Mouse (Mus musculus) heart, postnatal 10 days (tissue): ENCODE data around the gene Vasn. TPM values are rescaled to one million over a fixed set of nuclear protein-coding genes. Genes with fewer than 3 reads are reported as not detected.
A peak's percentile ranks its signal among the peaks of the same experiment; 100 is the strongest.

Experiments used
- DNase-seq, 2 experiments: peaks; one replicate each; pipeline ENCODE4 v3.0.0; 2021
- intact Hi-C: fragments of 180-260 bp; cut with DNase I; formaldehyde crosslinking; loops from one replicate; pipeline ENCODE4 v1.15.1; 2025
- total RNA-seq, 2 experiments: library from RNA; stranded (reverse); gene quantifications; 2 replicates each; pipeline ENCODE4 v1.2.3; 2021

Gene Vasn
- total RNA-seq, 2 experiments from 2014 or later: 13.6 to 18.0 TPM

DNA sequence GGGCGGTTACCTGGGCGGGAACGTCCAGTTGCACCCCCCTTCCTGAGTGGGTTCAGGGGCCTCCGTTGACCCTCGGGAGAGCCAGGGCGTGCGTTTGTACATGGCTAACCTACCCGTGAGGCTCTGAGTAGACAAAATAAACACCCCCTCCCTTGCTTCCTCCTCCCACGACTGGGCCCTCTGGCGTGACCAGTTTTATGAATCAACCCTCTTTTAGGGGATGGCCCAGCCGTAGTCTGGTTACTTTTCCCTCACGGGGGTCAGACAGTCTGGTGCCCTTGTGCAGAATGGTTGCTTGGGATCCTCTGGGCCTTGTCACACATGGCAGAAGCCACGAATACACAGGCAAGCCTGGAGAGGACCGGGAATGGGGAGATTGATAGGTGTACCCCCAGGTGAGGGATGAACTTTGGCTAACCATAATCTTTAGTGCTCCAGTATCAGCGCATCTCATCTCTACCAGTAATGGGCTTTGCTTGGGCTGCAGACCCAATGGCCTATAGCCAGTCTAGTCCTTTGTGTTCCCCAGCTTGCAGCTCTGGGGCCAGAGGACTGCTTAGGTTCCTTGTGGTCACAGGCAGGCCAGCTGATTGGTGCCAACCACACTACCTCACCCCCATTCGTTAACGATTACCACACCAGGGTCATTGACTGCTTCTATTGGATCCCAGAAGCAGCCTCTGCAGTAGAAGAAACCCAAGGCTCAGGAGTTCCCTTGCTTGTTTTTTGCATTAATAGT lies 695 bp downstream of the Vasn start:
- peak; percentile 46 to 58 for DNase-seq
- intact Hi-C loops: no loop called here

DNA sequence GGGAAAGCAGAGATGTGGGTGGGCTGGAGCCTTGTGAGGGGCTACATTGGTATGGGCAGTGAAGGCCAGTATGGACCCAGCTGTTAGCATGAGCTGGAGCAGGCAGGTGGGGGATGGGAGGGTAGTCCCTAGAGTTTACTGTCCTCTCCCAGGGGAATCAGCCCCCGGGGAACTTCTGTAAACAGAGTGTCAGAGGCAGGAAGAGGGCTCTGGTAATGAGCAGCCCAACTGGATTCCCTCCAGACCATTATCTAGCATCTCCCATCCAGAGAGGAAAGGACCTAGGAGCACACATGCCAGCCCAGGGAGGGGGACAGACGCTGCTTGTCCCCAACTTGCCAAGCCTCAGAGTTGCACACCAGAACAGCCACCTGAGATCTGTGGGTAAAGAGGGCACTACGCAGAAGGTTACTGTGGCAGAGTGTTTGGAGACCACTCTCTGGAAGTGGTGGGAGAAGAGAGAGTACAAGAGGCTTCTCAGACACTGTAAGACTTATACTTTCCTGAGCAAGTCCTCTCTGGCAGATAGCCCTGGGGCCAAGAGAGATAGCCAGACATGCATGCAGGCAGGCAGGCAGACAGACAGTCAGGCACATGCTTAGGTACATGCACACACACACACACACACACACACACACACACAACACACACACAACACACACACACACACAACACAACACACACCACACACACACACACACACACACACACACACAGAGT lies 1.5 kb downstream of the Vasn start:
- intact Hi-C loops: no loop called here
- DNase-seq: peak; percentile 55 to 56

DNA sequence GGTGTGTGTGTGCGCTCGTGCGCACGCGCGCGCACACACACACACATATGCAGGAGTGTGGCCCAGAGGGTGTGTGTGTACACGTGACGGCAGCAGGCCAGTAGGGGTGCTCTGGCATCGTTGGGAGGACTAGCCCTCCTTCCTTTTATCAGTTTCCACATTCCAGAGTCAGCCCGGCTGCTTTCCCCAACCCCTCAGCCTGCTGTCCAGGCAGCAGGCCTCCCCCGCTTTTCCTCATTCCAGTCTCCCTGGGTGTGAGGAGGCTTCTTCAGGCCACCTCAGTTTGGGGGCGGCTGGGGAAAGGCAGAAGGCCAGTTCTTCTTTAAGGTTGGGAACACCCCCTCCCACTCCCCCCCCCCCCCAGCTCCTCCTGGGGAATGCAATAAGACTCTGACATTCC lies 2.4 kb downstream of the Vasn start:
- peak; percentile 84 to 85 for DNase-seq
- intact Hi-C loops: no loop called here

DNA sequence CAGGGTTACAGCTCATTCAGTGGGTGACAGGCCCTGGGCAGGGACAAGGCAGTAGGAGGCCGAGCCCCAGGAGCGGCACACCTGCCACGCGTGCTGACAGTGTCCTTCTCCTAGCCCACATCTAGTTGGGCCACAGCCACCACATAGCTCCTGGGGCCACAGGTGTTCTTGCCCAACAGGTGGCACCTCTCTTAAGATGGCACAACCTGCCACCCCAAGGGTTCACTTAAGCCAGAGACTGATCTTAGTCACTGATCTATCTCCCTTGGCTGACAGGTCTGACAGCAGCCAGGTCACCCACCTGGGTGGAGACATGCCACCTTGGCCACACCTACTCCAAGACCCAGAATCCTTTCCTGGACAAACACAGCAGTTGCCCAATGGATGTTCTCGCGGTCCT lies 3.2 kb downstream of the Vasn start:
- intact Hi-C loops: no loop called here
- DNase-seq: no peak

DNA sequence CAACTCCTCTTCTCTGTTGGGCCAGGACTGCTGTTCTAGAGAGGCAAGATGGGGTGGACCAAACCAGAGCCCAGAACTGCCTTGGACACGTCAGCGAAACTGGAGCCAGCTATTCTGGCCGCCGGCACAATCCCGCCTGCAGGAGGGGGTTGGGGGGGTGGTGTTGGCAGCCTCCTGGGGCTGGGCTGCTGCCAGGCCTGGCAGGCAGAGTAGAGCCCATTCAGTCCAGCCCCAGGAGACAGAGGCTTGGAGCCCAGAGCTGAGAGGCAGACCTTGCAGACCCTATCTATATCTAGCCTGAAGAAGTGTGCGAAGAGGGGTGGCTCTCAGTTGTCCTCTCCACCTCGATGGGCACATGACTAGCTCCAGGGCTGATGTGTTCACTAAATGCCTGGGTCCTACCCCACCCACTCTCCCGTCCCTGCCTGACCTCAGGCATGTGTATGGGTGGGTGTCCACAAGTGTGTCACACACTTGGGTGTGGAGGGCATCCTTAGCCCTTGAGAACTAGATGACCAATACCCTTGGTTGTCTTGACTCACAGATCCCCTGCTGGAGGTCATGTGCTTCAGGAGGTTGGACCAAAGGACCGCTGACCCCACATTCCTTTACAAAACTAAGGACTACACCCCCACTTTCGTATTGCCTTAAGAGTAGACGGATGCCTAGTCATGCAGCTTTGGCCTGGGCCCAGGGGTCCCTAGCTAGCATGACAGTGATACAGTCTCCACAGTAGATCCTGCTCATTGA lies 4.1 kb downstream of the Vasn start:
- DNase-seq: peak; percentile 92 to 93
- intact Hi-C loops: no loop called here

DNA sequence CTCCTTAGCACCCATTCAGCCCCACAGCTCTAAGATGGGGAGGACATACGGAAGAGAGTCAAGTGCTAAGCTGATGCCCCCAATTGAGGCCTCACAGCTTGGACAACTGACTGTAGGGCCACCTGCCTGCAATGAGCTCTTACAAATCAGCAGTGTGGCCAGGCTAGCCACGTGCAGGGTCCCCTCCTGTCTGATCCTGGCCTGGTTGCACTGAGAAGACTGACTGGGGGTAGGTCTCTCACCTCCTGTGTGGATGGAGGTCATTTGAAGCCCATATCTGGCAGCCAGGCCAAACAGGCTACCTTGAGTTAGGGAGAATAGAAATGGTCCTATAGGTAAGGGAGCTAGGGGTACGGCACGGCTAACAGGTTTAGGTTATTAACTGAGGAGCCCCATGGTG lies 6.1 kb downstream of the Vasn start:
- intact Hi-C loops: no loop called here
- no peak for DNase-seq

DNA sequence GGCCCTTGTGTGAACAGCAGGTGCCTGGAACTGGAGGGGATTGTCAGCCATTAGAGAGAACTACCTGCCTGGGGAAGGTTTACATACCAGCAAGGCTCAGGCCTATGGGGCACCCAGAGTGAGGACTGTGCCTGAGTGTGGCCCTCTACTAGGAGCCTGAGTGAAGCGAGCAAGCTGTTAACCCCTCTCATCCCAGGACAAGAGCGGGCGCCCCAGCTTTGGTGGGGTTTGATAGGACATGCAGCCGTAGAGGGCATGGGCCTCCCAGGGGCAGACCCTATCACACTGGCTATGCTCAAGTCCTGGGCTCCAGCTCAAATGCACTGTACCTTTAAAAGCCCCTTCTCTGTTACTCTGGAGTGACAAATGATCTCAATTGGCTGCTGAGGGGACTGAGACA lies 7.1 kb downstream of the Vasn start:
- DNase-seq: no peak
- intact Hi-C loops: no loop called here

DNA sequence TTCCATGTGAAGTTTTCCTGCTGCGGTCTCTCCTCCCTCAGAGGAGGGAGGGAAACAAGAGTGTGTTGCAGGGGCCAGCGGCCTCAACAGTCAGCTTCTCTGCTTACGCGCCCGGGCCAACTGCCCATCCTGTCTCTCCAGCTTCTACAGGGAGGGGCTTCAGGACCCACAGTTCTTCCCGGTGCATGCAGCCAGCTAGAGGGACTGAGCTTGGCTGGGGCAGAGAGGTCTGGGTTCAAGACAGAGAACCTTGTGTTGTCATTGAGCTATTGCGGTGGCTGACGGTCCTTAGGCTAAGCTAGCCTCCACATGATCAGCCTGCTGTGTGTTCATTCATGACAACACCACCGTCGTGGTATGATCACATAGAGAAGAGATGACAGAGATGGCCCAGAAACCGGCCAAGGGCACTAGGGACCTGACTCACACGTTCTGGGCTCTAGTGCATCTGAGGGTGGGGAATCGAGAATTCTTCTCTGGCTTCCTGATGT lies 8.0 kb downstream of the Vasn start:
- peak; percentile 71 to 72 for DNase-seq

DNA sequence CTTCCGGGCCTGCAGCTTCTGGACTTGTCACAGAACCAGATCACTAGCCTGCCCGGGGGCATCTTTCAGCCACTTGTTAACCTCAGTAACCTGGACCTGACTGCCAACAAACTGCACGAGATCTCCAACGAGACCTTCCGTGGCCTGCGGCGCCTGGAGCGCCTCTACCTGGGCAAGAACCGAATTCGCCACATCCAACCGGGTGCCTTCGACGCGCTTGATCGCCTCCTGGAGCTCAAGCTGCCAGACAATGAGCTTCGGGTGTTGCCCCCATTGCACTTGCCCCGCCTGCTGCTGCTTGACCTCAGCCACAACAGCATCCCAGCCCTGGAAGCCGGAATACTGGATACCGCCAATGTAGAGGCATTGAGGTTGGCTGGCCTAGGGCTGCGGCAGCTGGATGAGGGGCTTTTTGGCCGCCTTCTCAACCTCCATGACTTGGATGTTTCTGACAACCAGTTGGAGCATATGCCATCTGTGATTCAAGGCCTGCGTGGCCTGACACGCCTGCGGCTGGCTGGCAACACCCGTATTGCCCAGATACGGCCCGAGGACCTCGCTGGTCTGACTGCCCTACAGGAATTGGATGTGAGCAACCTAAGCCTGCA lies 8.8 kb downstream of the Vasn start:
- DNase-seq: no peak
- intact Hi-C loops: no loop called here

More for the DNA sequence above, 8.0 kb downstream of the Vasn start:
- intact Hi-C loops: no loop called here

DNA sequence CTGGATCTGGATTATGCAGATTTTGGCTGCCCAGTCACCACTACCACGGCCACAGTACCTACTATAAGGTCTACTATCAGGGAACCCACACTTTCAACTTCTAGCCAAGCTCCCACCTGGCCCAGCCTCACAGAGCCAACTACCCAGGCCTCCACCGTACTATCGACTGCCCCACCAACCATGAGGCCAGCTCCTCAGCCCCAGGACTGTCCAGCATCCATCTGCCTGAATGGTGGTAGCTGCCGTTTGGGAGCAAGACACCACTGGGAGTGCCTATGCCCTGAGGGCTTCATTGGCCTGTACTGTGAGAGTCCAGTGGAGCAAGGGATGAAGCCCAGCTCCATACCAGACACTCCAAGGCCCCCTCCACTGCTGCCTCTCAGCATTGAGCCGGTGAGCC lies 9.5 kb downstream of the Vasn start:
- intact Hi-C loops: no loop called here
- DNase-seq: no peak

DNA sequence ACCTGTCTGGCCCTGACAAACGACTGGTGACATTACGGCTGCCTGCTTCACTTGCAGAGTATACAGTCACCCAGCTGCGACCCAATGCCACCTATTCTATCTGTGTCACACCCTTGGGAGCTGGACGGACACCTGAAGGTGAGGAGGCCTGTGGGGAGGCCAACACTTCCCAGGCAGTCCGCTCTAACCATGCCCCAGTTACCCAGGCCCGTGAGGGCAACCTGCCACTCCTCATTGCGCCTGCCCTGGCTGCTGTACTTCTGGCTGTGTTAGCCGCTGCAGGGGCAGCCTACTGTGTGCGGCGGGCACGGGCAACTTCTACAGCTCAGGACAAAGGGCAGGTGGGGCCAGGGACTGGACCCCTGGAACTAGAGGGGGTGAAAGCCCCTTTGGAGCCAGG lies 10.0 kb downstream of the Vasn start:
- no peak for DNase-seq
- intact Hi-C loops: no loop called here

DNA sequence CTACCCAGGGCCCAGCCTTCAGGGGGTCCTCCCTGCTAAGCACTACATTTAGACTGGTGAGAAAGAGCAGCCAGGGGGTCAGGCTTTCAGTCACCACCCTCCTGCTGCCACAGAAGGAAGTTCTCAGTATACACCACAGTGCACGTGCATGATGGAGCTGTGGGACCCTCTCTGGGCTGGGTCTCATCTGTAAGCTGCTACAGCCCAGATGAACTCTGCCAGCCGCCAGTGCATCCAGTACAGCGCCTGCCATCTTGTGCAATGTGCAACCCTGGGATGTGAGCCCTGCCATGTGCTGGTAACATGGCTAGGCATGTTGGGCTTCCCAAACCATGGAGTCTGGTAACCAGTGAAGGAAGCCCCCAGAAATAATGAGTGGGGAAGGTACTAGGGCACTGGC lies 10.4 kb downstream of the Vasn start:
- intact Hi-C loops: no loop called here
- no peak for DNase-seq

DNA sequence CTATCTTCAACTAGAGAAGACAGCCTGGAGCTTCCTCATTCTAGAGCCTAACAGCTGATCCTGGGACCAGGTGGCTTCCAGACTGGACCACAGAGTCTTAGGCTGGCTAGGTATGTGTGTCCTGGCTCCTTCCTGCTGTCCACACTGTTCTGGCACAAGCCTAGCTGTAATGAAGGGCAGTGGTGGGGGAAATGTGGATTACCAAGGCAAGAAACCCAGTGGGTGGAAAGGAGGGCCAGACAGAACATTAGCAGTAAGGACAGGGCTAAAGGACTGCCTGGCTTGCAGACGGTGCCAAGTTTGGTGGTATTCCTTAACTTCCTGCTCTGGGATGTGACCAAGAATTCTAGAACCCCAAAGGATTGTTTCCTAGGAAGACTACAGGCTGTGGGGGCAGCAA lies 11.3 kb downstream of the Vasn start:
- DNase-seq: no peak
- intact Hi-C loops: no loop called here

DNA sequence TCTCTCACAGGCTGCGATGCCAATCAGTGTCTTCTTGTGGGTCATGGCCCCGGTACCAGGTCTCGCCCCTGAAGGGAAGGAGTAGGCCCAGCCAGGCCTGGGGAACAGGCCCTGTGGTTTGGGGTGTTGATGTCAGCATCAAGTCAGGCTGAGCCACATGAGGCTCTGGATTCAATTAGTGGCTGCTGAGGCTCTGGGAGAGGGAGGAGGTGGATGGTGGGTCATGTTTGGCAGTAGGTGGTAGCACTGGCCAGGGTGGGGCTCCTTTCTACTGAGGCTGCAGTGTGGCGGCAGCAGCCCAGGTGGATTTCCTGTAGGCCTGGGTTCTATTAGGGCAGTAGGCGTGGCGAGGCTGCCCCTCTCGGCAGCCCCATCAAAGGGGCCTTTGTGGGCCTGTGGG lies 11.9 kb downstream of the Vasn start:
- intact Hi-C loops: no loop called here
- DNase-seq: no peak

DNA sequence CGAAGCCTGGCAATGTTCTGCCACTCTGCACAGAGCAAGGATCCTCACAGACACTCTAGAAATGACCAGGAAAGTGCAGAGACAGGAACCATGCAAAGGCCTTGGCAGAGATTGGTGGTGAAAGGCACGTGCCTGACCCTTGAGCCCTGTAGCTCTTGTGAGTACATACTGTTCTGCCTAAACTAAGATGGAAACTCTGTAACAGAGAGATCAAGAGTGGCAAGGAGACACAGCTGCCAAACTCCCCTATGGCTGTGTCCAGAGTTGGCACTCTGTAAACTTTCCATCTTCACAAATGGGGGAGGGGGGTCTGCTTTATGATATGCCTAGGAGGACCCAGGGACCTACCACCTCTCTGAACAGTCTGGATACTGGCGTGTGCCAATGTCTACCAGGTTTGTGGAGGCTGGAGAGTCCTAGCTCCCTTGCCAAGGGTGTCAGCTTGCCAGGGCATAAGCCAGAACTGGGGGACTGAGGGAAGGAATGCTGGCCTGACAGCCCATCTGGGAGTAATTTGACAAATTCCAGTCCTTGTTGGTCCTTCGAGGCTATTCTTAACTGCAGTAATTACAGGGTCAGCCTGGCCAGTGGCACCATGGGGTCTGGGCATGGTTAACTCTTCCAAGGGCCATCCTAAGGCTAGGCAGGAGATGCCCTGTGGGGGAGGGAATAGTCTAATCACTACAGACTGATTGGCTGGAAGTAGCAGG lies 13.1 kb downstream of the Vasn start:
- intact Hi-C loops: no loop called here
- DNase-seq: peak in 1 of 2 experiments; percentile 39

DNA sequence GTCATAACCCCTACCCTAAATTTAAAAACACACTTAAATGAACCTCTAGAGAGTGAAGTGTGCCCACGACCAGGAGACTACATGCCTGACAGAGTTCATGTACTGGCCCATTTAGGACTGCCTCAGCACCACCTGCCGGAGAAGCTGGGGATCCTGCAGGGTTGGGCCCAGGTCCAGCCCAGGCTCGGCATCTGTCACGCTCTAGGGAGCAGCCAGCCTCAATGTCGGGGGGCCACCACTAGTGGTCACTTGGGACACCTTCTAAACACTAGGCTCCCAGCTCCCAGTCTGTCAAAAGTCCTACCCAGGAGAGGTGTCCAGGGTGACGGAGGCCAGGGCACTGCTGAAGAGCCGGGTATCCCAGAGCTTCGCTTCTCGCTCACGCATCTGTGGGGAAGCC lies 15.0 kb downstream of the Vasn start:
- peak; percentile 53 to 56 for DNase-seq
- intact Hi-C loops: no loop called here

DNA sequence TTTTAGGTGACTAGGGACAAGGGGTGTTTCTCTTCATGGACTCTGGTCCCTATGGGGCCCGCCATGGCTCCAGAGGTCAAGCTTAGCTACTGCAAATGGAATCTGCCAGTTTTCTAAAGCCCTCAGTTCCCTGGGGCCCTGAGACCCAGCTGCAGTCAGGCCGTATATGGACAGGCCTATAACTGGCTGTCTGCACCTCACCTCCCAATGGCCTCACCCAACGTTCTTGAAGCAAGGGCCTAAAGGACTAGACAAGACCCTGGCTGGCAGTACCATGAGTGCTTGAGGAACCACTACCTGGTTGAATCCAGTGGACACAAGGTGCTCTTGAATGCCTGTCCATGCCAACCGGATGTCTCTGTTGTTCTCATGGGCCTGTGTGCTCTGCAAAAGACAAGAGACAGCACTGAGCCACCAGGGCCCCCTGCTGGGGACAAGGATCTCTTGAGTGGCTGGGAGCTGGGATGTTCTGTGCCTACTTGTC lies 15.6 kb downstream of the Vasn start:
- peak; percentile 63 to 66 for DNase-seq
- intact Hi-C loops: no loop called here

DNA sequence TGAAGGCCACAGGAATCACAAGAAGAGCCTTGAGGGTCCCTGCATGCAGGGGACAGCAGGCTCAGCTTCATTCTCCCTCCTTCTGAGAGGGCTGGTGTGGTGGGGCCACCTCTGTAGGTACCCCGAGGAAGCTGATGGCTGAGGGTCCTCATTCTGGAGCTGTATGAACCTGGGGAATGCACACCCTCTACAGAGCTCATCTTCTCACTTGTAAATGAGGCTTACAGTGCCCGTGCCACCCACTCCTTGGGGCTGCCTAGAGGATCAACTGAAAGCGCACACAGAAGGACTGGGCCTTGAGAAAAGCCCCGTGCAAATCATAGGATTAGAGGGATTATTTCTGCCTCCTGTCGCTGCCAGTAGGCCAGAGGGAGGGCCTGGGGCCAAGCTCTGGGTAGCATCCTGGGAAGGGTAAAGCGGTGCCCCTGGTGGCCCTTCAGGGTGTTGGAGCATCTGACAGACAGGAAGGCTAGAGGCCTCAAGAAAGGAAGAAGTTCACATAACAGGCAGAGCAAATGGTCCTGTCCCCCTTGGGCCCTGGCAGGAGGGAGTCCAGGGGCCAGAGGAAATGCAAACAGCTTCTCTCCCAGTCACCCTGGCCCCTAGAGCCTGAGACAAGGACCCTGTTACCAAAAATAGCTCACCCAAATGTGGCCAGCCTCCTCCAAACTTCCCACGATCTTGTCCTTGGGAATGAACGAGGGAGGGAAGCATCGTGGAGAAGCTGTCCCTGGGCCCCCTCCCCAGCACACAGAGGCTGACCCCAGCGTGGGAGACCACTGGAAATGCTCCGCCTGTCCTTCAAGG lies 16.2 kb downstream of the Vasn start:
- DNase-seq: peak; percentile 52 to 63
- intact Hi-C loops: no loop called here

DNA sequence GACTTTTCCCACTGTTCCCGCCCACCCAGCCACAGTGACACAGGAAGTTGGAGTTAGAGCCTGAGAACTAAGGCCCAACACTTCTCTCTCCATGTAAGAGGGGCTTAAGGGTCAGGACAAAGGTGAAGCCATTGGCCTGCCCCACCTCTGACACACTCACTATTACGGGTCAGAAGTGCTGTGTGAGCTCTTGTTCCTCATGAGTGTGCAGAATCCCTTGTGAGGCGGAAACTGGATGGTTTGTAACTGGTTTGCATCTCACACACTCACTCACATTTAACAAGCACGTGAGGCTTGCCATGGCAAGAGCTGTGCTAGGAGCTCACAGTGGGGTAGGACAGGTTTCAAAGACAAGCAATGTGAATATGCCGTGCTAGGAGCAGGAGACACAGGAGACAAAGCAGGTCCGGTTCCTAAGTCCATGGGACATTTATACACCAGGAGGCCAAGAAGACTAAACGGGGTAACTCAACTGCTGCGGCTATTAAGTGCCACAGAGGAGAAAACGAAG lies 16.9 kb downstream of the Vasn start:
- intact Hi-C loops: no loop called here
- no peak for DNase-seq
